13 mouse cellular contexts compared by ENCODE assay signal in genomic region chr12:86681626-86682025, GRCm38 (mm10). TPM values are rescaled to one million over a fixed set of nuclear protein-coding genes. Genes with fewer than 3 reads are reported as not detected.
DNase-seq lines count a peak whose midpoint lies in the region; ATAC-seq and TF ChIP-seq lines count a peak whose summit lies in the region.
"Had no signal": no experiment of that assay in that cellular context is flagged by ENCODE, and none has a peak within 500 bp of the region (broad histone marks: within the 10 kb centered on the region; RNA-seq: fewer than 3 reads in every experiment).

No protein-coding gene starts in this region.

- H3K4me2 ChIP-seq in heart, postnatal 0 days (ENCODE audit: low read depth, low read length): peak overlapping the region; percentile 34
- H3K4me2 ChIP-seq in embryonic facial prominence, embryonic 14.5 days (ENCODE audit: low read depth, low read length): peak overlapping the region; percentile 24
- peak overlapping the region; percentile 86 for H3K4me2 ChIP-seq in midbrain, embryonic 12.5 days (replicated peaks)

- H3K27ac ChIP-seq in heart, postnatal 0 days (ENCODE audit: low read depth): no peak overlapping the region
- H3K27ac ChIP-seq in cortical plate, adult 2 months (ENCODE audit: insufficient read depth, low read length): no peak overlapping the region
- no peak overlapping the region for H3K27ac ChIP-seq in embryonic facial prominence, embryonic 14.5 days (replicated peaks; ENCODE audit: low read depth, low read length)
- no peak overlapping the region for H3K27ac ChIP-seq in midbrain, embryonic 12.5 days (replicated peaks)

- no peak for TF ChIP-seq CTCF in heart, postnatal 0 days (IDR thresholded peaks at IDR 0.05; ENCODE audit: low read depth)
- no peak for TF ChIP-seq CTCF in cortical plate, adult 2 months (IDR thresholded peaks at IDR 0.05; ENCODE audit: extremely low read depth, insufficient read depth, low read length)

- DNase-seq in heart, postnatal 0 days (ENCODE audit: low spot score): no peak
- no peak for DNase-seq in heart, adult 18-20 months
- no peak for DNase-seq in embryonic facial prominence, embryonic 14.5 days (ENCODE audit: low spot score)
- DNase-seq in frontal cortex, postnatal 25 days (ENCODE audit: low spot score in 2 of 2): no peak
- DNase-seq in urinary bladder, postnatal 36 days (ENCODE audit: low spot score in 2 of 2): no peak
- DNase-seq: adrenal gland, postnatal 36 days had no signal

- WGBS in heart, postnatal 0 days: 76% methylated on average over 9 of the region's 9 CpGs
- 84% methylated on average over 9 of the region's 9 CpGs for WGBS in embryonic facial prominence, embryonic 14.5 days
- 88% methylated on average over 9 of the region's 9 CpGs for WGBS in midbrain, embryonic 12.5 days

- H3K27me3 ChIP-seq in heart, postnatal 0 days (ENCODE audit: control insufficient read depth, insufficient read depth, low read length): no peaks in the 10 kb centered on the region
- no peaks in the 10 kb centered on the region for H3K27me3 ChIP-seq in embryonic facial prominence, embryonic 14.5 days (replicated peaks; ENCODE audit: control insufficient read depth, insufficient read depth, low read length)
- peaks cover 12% of the 10 kb centered on the region for H3K27me3 ChIP-seq in midbrain, embryonic 12.5 days

- no peaks in the 10 kb centered on the region for H3K36me3 ChIP-seq in heart, postnatal 0 days (replicated peaks; ENCODE audit: control insufficient read depth, insufficient read depth, low read length)
- H3K36me3 ChIP-seq in embryonic facial prominence, embryonic 14.5 days (ENCODE audit: control insufficient read depth, insufficient read depth, low read length): no peaks in the 10 kb centered on the region
- H3K36me3 ChIP-seq in midbrain, embryonic 12.5 days: peaks cover 30% of the 10 kb centered on the region
- H3K36me3 ChIP-seq: G1E had no signal

- H3K9ac ChIP-seq in heart, postnatal 0 days (replicated peaks; ENCODE audit: low read depth, low read length): 0 out of 2 replicates have a peak overlapping the region, but pooled peaks have one; percentile 5
- no peak overlapping the region for H3K9ac ChIP-seq in embryonic facial prominence, embryonic 14.5 days (ENCODE audit: low read depth, low read length)
- H3K9ac ChIP-seq in midbrain, embryonic 12.5 days (replicated peaks): no peak overlapping the region

- ATAC-seq in heart, postnatal 0 days (ENCODE audit: insufficient read depth, low read depth): no peak
- no peak for ATAC-seq in embryonic facial prominence, embryonic 14.5 days (ENCODE audit: low read depth)
- no peak for ATAC-seq in midbrain, embryonic 12.5 days (ENCODE audit: low FRiP score, low read depth)

- H3K4me3 ChIP-seq in heart, postnatal 0 days (ENCODE audit: low read depth, low read length): no peak overlapping the region
- H3K4me3 ChIP-seq in cortical plate, adult 2 months (ENCODE audit: insufficient read depth, low read length): peak overlapping the region; percentile 95
- no peak overlapping the region; the same call in 1 of the 2 replicates for H3K4me3 ChIP-seq in embryonic facial prominence, embryonic 14.5 days (ENCODE audit: low read depth, low read length)
- H3K4me3 ChIP-seq in midbrain, embryonic 12.5 days: peak overlapping the region; percentile 2; the same call in 1 of the 2 replicates

- no peaks in the 10 kb centered on the region for H3K9me3 ChIP-seq in heart, postnatal 0 days (replicated peaks; ENCODE audit: control insufficient read depth, low read length)
- H3K9me3 ChIP-seq in embryonic facial prominence, embryonic 14.5 days (ENCODE audit: control insufficient read depth, low read length): no peaks in the 10 kb centered on the region
- H3K9me3 ChIP-seq in midbrain, embryonic 12.5 days: no peaks in the 10 kb centered on the region

- no peak for TF ChIP-seq EP300 in heart, postnatal 0 days (IDR thresholded peaks at IDR 0.05; ENCODE audit: low read depth)

- TF ChIP-seq POLR2A in cortical plate, adult 2 months (IDR thresholded peaks at IDR 0.05; ENCODE audit: extremely low read depth, insufficient read depth, low read length): peak; percentile 9; the same call in 1 of the 2 replicates

- peaks cover 10% of the 10 kb centered on the region; the same call in 1 of the 2 replicates for H3K4me1 ChIP-seq in heart, postnatal 0 days (ENCODE audit: control insufficient read depth, insufficient read depth)
- peaks cover 8% of the 10 kb centered on the region for H3K4me1 ChIP-seq in cortical plate, adult 2 months (ENCODE audit: control insufficient read depth, insufficient read depth, low read length)
- peaks cover 14% of the 10 kb centered on the region for H3K4me1 ChIP-seq in embryonic facial prominence, embryonic 14.5 days (ENCODE audit: control insufficient read depth, insufficient read depth, low read length)
- peaks cover 38% of the 10 kb centered on the region for H3K4me1 ChIP-seq in midbrain, embryonic 12.5 days

RNA-seq across cellular contexts. Expression of gene Vash1, which starts 3.1 kb away (rescaled TPM):
- total RNA-seq in heart, postnatal 0 days (2014; rRNA removed; ENCODE audit: low replicate concordance): 35.0 and 38.1 TPM in 2 replicates
- 8.2 and 8.9 TPM in 2 replicates for polyA plus RNA-seq in heart, postnatal 0 days (2015; fragmentation: Nextera tagmentation; extraction: Ambion mirVana)
- total RNA-seq in heart, adult 18-20 months (2021): 10 to 100 TPM in 1 of 2 experiments, 1 to 10 TPM in 1; 9.2 to 18.5 TPM
- 14.7 and 15.8 TPM in 2 replicates for polyA plus RNA-seq in cortical plate, adult 2 months (2012; rRNA removed)
- 11.0 and 12.3 TPM in 2 replicates for polyA plus RNA-seq in embryonic facial prominence, embryonic 14.5 days (2014; fragmentation: Nextera tagmentation; extraction: Ambion mirVana)
- polyA plus RNA-seq in midbrain, embryonic 12.5 days (2016; fragmentation: Nextera tagmentation; extraction: Ambion mirVana): 33.2 and 36.3 TPM in 2 replicates
- total RNA-seq: G1E had no signal
- polyA plus RNA-seq: G1E had no signal

RNA-seq across cellular contexts. Expression of gene Angel1, which starts 44.6 kb away (rescaled TPM):
- 2.2 and 4.4 TPM in 2 replicates for total RNA-seq in heart, postnatal 0 days (2014; rRNA removed; ENCODE audit: low replicate concordance)
- polyA plus RNA-seq in heart, postnatal 0 days (2015; fragmentation: Nextera tagmentation; extraction: Ambion mirVana): 4.4 and 4.7 TPM in 2 replicates
- 1 to 10 TPM; 3.0 to 3.2 TPM for total RNA-seq in heart, adult 18-20 months (2021)
- 10.3 and 10.5 TPM in 2 replicates for polyA plus RNA-seq in cortical plate, adult 2 months (2012; rRNA removed)
- 12.9 TPM in 2 replicates for polyA plus RNA-seq in embryonic facial prominence, embryonic 14.5 days (2014; fragmentation: Nextera tagmentation; extraction: Ambion mirVana)
- polyA plus RNA-seq in midbrain, embryonic 12.5 days (2016; fragmentation: Nextera tagmentation; extraction: Ambion mirVana): 14.3 and 16.8 TPM in 2 replicates

RNA-seq across cellular contexts. Expression of gene Lrrc74a, which starts 52.5 kb away (rescaled TPM):
- total RNA-seq in heart, postnatal 0 days (2014; rRNA removed; ENCODE audit: low replicate concordance): not detected in 2 replicates
- not detected in 2 replicates for polyA plus RNA-seq in heart, postnatal 0 days (2015; fragmentation: Nextera tagmentation; extraction: Ambion mirVana)
- not detected for total RNA-seq in heart, adult 18-20 months (2021)
- not detected in 2 replicates for polyA plus RNA-seq in cortical plate, adult 2 months (2012; rRNA removed)
- polyA plus RNA-seq in embryonic facial prominence, embryonic 14.5 days (2014; fragmentation: Nextera tagmentation; extraction: Ambion mirVana): not detected in 2 replicates
- not detected in 2 replicates for polyA plus RNA-seq in midbrain, embryonic 12.5 days (2016; fragmentation: Nextera tagmentation; extraction: Ambion mirVana)
- total RNA-seq: adrenal gland, postnatal 36 days; gastrocnemius, postnatal 4 days; liver, adult 2 months had no signal
- polyA plus RNA-seq: G1E; liver, adult 2 months; spleen, adult 2 months; urinary bladder, adult 2 months had no signal

Comparison
In these comparisons a context has a peak if more than half of its experiments do, and no peak if none do; other contexts are left out.
1. H3K4me2 ChIP-seq: peak in every context shown above with its lines; median percentile 86 in midbrain, embryonic 12.5 days; 34 in heart, postnatal 0 days; 24 in embryonic facial prominence, embryonic 14.5 days.
2. H3K4me3 ChIP-seq: peak in cortical plate, adult 2 months (single experiment) and midbrain, embryonic 12.5 days (single experiment); none in heart, postnatal 0 days (single experiment) and embryonic facial prominence, embryonic 14.5 days (single experiment).